Mouse (Mus musculus) layer of hippocampus, postnatal 36 days (tissue): ENCODE results near the gene Cxcl9. TPM values are rescaled to one million over a fixed set of nuclear protein-coding genes. Genes with fewer than 3 reads are reported as not detected.
A peak's percentile ranks its signal among the peaks of the same experiment; 100 is the strongest.

ENCODE experiments used
- DNase-seq, 2 experiments: peaks; one replicate each; pipeline ENCODE4 v3.0.0; 2022
- total RNA-seq, 2 experiments: library from RNA; stranded (reverse); gene quantifications; 2 replicates each; pipeline ENCODE4 v1.2.3; 2021

The Cxcl9 gene
- total RNA-seq, 2 experiments from 2014 or later = not detected

- no peak for DNase-seq
These were observed 8.9 kb upstream of the Cxcl9 start for GRCm38 (mm10) chr5:92336743-92337142.

DNA sequence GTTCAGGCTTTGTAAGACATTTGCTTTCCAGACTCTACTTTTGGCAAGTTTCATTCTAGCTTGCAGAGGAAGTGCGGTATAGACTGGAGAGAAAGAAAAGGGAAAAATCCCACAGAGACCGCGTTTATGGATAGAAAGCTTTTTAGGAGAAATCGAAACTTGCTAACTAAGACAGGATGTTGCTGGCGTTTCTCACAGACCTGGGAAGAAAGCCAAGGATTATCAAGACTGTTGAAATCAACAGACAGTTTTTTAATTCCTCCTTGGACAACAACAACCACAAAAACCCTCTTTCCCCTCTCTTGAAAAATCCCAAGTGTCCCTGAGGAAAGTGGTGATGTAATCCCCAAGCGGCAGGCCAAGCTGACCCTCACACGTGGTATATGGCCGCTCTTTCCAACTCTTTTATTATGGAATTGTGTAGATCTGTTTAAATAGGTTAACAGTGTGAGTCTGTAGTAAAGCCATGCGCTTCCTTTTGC lies 4.5 kb upstream of the Cxcl9 start:
- DNase-seq = peak in 1 of 2 experiments; percentile 4

GRCm38 (mm10) chr5:92331635-92332338 lies 3.9 kb upstream of the Cxcl9 start, which contains the start of gene Art3:
Gene Art3 (plus strand): TSS chr5:92331827.
- no peak for DNase-seq

- DNase-seq = no peak
These were observed 3.2 kb upstream of the Cxcl9 start for GRCm38 (mm10) chr5:92331122-92331521.

DNA sequence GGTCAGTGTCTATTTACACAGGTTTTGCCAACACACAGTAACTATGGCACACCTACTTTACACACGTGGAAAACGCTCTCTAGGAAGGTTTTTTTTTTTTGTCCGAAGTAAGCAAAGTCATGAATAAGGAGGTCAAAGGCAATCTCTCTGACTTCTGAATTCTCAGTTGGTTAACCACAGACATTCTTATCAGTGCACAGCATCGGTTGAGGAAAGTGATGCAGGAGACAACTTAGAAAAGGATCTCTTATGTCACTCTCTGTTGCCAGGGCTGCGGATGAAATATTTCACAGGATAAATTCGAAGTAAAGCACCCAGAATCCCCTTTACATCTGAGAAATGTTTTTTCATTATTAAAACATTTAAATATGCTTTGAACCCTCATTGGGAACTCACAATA lies 512 bp downstream of the Cxcl9 start:
- no peak for DNase-seq

GRCm38 (mm10) chr5:92323264-92323663 lies 4.6 kb downstream of the Cxcl9 start:
- no peak for DNase-seq

DNA sequence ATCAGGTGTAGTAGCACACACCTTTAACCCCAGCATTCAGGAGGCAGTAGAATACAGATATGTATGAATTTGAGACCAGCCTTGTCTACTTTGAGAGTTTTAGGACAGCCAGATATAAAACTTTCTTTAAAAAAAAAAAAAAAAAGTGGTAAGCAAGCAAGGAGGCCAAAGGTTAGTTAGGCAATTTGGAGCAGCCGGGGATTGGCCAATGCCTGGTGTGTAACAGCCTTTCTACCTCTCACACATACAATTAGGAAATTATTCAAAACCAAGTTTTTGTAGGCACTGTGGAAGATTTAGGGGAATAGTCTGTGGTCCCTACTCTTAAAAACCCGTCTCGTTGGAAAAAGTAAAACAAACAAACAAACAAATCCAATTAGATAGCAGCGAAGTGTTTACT lies 5.3 kb downstream of the Cxcl9 start:
- no peak for DNase-seq

- no peak for DNase-seq
These were observed 6.1 kb downstream of the Cxcl9 start for GRCm38 (mm10) chr5:92321631-92322400.

- no peak for DNase-seq
These were observed 9.3 kb downstream of the Cxcl9 start for GRCm38 (mm10) chr5:92318596-92318995.

DNA sequence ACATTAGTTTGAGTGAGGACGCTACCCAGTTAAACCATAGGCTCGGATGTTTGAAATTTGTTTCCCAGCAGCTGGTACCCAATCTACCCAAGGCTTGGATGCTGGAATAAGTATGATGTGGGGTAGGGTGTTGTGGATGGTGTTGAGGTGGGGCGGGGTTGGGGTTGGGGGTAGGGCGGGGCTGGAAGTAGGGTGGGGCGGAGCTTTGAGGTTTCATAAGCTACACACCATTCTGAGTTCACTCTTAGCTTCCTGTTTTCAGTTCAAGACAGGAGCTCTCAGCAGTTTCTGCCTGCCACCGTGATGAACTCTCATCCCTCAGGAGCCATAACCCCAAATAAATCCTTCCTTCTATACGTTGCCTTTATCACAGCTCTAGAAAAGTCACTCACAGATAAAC lies 9.8 kb downstream of the Cxcl9 start:
- no peak for DNase-seq

GRCm38 (mm10) chr5:92313776-92314175 lies 14.1 kb downstream of the Cxcl9 start:
- no peak for DNase-seq

GRCm38 (mm10) chr5:92312046-92312715 lies 15.7 kb downstream of the Cxcl9 start:
- DNase-seq = peak; percentile 70 to 80

DNA sequence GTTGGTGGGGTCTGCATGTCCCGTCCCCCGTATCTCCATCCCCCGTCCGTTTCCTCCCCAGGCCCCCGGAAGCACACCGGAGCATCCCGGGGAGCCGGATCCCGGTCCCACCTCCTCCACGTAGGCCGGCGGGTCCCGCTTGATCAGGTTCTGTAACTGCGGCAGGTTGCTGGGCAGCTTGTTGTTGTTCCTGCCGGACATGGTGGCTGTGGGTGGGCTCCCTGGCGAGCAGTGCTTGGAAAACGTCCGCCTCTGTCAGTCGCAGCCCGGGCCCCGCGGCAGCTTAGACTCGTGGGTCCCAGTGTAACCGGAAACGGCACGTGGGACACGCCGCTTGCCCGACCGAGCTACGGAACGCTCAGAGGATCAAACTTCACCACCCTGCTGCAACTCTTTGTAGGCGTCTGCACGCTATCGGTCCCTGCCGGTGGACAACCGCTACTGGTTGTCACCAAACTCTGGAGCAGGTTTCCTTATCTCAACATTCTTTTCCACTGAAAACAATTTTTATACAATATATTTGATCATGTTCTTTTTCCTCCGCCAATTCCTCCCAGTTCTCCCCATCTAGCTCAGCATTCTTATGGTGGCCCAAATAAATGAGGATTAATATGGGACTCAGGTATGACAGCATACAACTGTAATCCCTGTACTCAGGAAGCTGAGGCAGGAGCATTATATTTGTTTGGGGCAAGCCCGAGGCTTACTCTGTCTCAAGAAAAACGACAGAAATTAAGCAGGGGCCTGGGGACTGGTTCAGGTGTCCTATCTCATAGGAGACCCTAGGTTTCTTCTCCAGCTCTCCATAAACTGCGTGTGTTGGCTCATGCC lies 18.0 kb downstream of the Cxcl9 start, which contains the start of gene Sdad1:
Sdad1 (minus strand) TSS at position 799 of the 831 bp plus-strand sequence.
- DNase-seq = peak; percentile 93 to 94

GRCm38 (mm10) chr5:92304291-92304690 lies 23.6 kb downstream of the Cxcl9 start:
- DNase-seq = no peak

DNA sequence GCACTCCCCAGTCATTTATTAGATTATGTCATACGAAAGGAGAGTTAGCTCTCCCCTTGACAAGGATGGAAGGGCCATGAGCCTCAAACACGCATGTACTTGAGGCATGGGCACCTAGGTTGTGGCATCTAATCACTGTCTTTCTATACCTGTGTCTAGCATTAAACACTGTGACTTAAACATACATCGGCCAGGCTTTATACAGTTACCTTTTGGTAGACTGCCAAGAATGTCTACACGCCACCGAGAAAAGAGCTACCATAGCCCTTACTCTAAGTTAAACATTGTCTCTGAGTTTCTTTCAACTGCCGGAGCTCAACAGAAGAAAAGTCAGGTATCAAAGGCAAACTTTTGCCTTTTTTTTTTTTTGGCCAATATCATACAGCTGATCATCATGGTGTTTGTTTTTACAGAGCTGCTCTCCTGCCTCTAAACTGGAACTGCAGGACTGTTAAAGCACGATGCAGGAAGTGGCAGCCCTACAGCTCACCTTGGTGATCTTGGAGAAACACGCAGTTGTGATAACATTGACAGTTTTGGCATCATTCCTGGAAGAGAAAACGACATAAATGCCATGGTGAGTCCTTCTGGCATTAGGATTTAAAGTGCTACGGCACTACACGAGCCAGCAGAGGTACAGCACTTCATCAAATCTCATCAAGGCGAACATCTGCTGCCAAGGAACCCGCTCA lies 25.6 kb downstream of the Cxcl9 start:
- no peak for DNase-seq

GRCm38 (mm10) chr5:92294525-92294924 lies 33.4 kb downstream of the Cxcl9 start:
- no peak for DNase-seq

GRCm38 (mm10) chr5:92291652-92292414 lies 36.0 kb downstream of the Cxcl9 start:
- DNase-seq = no peak

DNA sequence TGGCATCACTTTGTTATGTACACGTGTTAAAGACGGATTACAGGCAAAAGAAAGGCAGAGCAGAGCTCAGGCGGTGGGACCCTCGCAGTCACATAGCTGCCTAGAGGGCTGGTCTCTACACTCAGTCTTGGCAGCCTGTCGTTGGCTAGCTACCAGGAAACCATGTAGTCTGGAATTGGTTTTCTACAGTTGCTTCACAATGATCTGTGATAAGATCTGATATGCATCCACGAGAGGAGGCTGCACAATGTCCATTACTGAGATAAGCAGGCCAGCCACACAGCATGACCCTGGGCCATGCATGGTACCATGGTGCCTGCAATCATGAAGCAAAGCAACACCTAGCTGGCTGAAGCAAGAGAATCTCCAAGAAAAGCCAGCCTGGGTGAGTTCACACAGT lies 40.0 kb downstream of the Cxcl9 start:
- DNase-seq = no peak

- DNase-seq = no peak
These were observed 44.8 kb downstream of the Cxcl9 start for GRCm38 (mm10) chr5:92283107-92283506.

GRCm38 (mm10) chr5:92282571-92282970 lies 45.3 kb downstream of the Cxcl9 start:
- peak in 1 of 2 experiments; percentile 13 for DNase-seq
